Mouse (Mus musculus) spleen, adult 2 months (tissue): ENCODE data around the gene Pfn3.

Experiments
- CTCF ChIP-seq: fragments of 200-500 bp; IDR thresholded peaks from 2 replicates; pipeline ENCODE4 v1.5.1; 2011; ENCODE audit warnings: mild to moderate bottlenecking, inconsistent platforms; ENCODE audit not compliant: insufficient read depth, insufficient read length, insufficient replicate concordance; ENCODE audit errors: extremely low read depth
- POLR2A ChIP-seq: fragments of 200-500 bp; IDR thresholded peaks from 2 replicates; pipeline ENCODE4 v1.6.1; 2011; ENCODE audit warnings: low read depth, low read length, inconsistent platforms

DNA sequence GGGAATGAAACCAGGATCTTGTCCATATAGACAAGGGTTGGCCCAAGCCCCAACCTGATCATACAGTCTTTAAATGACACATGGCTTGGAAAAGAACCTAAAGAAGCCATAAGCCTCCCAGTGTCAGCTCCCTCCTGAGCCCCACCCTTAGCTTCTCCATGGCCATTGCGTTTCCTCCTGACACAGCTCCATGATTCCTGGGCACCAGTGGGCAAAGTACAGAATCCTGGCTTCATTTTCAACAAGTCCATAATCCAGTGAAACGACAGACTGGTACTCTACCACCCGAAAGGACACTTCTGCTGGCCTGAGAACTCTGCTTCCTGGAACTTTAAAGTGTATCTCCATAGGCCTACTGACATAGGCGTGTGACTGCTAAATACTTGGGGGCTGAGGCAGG is 7.7 kb downstream of the Pfn3 start:
- TF ChIP-seq POLR2A: no peak
- no peak for TF ChIP-seq CTCF
